Comparison of ENCODE assay signal across 18 mouse cellular contexts in genomic region chr5:67236601-67237000, GRCm38 (mm10).
"Had no signal": no experiment of that assay in that cellular context is flagged by ENCODE, and none has a peak within 500 bp of the region (broad histone marks: within the 10 kb centered on the region; RNA-seq: fewer than 3 reads in every experiment).

No protein-coding gene starts in this region.

- H3K36me3 ChIP-seq: kidney, embryonic 15.5 days; limb, embryonic 12.5 days; limb, embryonic 15.5 days; liver, embryonic 15.5 days; lung, embryonic 15.5 days; midbrain, embryonic 12.5 days; midbrain, embryonic 15.5 days had no signal

- H3K4me3 ChIP-seq: kidney, embryonic 15.5 days; limb, embryonic 12.5 days; limb, embryonic 15.5 days; liver, embryonic 15.5 days; lung, embryonic 15.5 days; midbrain, embryonic 12.5 days; midbrain, embryonic 15.5 days; myocyte had no signal

- DNase-seq: kidney, adult 8-10 months; kidney, postnatal 10 days; kidney, postnatal 36 days; left cerebral cortex, postnatal 4 days; lung, adult 18-20 months; lung, postnatal 10 days; lung, postnatal 36 days; thymus, adult 18-20 months; thymus, postnatal 4 days had no signal

- H3K4me2 ChIP-seq: kidney, embryonic 15.5 days; limb, embryonic 12.5 days; limb, embryonic 15.5 days; liver, embryonic 11.5 days; liver, embryonic 15.5 days; lung, embryonic 15.5 days; midbrain, embryonic 12.5 days; midbrain, embryonic 15.5 days had no signal

- H3K9ac ChIP-seq: kidney, embryonic 15.5 days; limb, embryonic 12.5 days; limb, embryonic 15.5 days; liver, embryonic 15.5 days; lung, embryonic 15.5 days; midbrain, embryonic 12.5 days; midbrain, embryonic 15.5 days had no signal

- H3K4me1 ChIP-seq: limb, embryonic 12.5 days; limb, embryonic 15.5 days; liver, embryonic 15.5 days; lung, embryonic 15.5 days; midbrain, embryonic 12.5 days; midbrain, embryonic 15.5 days had no signal

- ATAC-seq: midbrain, embryonic 15.5 days had no signal

- H3K9me3 ChIP-seq: kidney, embryonic 15.5 days; limb, embryonic 12.5 days; limb, embryonic 15.5 days; liver, embryonic 15.5 days; lung, embryonic 15.5 days; midbrain, embryonic 12.5 days; midbrain, embryonic 15.5 days had no signal

- H3K27ac ChIP-seq: kidney, embryonic 15.5 days; limb, embryonic 12.5 days; limb, embryonic 15.5 days; liver, embryonic 15.5 days; lung, embryonic 15.5 days; midbrain, embryonic 12.5 days; midbrain, embryonic 15.5 days had no signal
